Mouse (Mus musculus): ENCODE data around the gene Nkd1.

DNA sequence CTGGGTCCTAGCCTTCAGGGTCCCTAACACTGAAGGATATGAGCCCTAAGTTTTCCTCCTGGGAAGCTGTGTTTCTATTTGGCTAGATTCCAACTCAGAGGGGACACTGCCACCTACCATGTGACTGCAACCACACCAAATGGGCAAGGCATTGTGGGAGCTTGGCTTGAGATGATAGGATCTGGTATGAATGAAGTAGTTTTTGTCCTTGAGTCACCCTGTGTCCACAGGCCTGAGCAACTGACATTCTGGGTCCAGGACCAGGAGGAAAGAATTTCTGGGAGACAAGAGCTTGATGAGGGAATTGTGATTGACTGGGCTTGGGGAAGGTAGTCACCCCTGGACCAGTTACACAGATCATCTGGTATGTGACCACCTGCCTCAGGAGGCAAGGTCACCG is 72.8 kb downstream of the Nkd1 start:
- TF ChIP-seq CTCF (IDR thresholded peaks at IDR 0.05; ENCODE audit: control insufficient read depth, insufficient read depth, insufficient replicate concordance, low read depth, low read length) (no peak), POLR2A (IDR thresholded peaks at IDR 0.05; ENCODE audit: control insufficient read depth, low read depth, low read length) (no peak)
